Mouse (Mus musculus) liver, embryonic 14.5 days (tissue): Measurements from ENCODE around the gene Ncoa7.

ENCODE experiments used
- CTCF ChIP-seq: IDR thresholded peaks from 2 replicates; pipeline ENCODE4 v1.5.1; 2016; ENCODE audit warnings: antibody characterized with exemption, low read depth, control low read depth
- EP300 ChIP-seq: IDR thresholded peaks from 2 replicates; pipeline ENCODE4 v1.6.1; 2016; ENCODE audit warnings: antibody characterized with exemption, low read depth

- TF ChIP-seq CTCF (no peak), EP300 (no peak)
Measured at GRCm38 (mm10) chr10:30803587-30804253, 594 bp upstream of the Ncoa7 start.
